Mouse (Mus musculus) megakaryocyte progenitor cell, adult 5-6 weeks (primary cell): ENCODE results near the gene Pdcd1. TPM values are rescaled to one million over a fixed set of nuclear protein-coding genes. Genes with fewer than 3 reads are reported as not detected.
A peak's percentile ranks its signal among the peaks of the same experiment; 100 is the strongest.
"Not testable (repeated sequence)": the region's sequence is repeated elsewhere in the genome, so short reads cannot be mapped to it uniquely, and the experiment has no call there.

Source experiments
- ATAC-seq: replicated peaks from 2 replicates; pipeline ENCODE4 v1.8.0; 2016; ENCODE audit warnings: mild to moderate bottlenecking, moderate TSS enrichment, inconsistent platforms; ENCODE audit not compliant: poor library complexity
- total RNA-seq, 2 experiments: library from RNA; stranded (forward) in 1 of 2; stranded (reverse) in 1 of 2; fragments of 157-497, 149-512 nt in 1 of 2; fragments of 200-1000 nt in 1 of 2; gene quantifications; 2 replicates each; pipeline versions ENCODE4 v1.2.3 to v1.2.4; 2015 to 2017

The Pdcd1 gene
- total RNA-seq (2015): not detected in 2 replicates
- total RNA-seq (2017): not detected in 2 replicates

DNA sequence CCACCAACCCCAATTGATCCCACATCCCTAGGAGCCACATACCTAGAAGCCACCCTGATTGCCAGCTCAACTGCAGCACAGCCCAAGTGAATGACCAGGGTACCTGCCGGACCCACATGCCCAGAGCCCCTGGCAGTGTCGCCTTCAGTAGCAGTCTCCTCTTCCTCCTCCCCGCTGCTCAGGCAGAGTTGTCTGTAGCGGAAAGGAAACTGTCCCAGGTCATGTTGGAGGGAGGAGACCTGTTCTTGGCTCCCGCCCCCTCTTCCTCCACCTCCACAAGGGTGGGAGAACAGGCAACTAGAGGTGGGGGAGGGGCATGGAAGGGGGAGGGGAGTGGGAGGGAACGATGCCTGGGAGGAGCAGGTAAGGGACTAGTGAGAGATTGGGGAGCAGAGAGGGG is at the start of gene Pdcd1:
Gene Pdcd1 (minus strand): TSS at position 181 of the 400 bp plus-strand sequence.
- no peak for ATAC-seq

DNA sequence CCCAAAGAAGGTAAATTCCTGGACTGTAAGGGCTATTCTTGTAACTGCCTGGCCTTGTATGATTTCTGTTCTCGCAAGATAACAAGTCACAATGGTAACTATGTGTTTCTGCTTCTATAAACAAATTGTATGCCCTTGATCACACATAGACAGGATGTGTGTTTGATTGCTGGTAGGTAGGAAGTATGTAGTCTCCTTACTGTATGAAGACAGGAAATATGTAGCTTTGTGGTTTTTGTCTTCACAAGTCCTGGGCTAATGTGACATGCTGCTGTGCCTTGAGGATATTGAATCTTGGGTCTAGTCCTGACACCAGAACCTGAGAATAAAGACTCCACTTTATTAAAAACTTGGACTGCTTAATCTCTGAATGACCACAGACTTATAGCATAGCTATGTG is 39.4 kb upstream of the Pdcd1 start:
- ATAC-seq: peak; percentile 39; the same call in 1 of the 2 replicates

DNA sequence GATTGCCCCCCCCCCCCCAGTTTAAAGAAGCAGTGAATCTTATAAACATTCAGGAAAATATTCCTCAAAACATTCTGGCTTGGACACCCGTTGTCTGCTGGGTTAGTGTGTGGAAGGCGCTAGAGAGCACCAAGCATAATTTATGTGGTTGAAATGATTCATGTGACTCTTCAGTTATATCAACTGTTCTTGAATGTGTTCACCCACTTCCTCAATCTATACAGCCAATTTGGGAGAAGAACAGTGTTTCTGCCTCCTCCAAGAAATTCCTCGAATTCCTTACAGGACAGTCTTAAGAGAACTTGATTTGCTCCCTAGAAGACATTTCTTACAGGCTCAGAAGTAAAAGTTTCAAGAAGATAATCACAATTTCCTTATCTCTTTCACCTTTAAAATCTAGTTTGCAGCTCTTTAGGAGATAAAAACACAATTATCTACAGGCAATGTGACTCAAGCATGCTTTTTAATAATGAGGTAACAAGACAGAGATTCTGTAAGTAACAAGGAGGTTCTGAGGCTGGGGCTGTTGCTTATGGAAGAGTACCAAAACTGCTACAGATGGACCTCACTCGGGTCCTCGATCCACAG is 34.1 kb upstream of the Pdcd1 start:
- no peak for ATAC-seq

DNA sequence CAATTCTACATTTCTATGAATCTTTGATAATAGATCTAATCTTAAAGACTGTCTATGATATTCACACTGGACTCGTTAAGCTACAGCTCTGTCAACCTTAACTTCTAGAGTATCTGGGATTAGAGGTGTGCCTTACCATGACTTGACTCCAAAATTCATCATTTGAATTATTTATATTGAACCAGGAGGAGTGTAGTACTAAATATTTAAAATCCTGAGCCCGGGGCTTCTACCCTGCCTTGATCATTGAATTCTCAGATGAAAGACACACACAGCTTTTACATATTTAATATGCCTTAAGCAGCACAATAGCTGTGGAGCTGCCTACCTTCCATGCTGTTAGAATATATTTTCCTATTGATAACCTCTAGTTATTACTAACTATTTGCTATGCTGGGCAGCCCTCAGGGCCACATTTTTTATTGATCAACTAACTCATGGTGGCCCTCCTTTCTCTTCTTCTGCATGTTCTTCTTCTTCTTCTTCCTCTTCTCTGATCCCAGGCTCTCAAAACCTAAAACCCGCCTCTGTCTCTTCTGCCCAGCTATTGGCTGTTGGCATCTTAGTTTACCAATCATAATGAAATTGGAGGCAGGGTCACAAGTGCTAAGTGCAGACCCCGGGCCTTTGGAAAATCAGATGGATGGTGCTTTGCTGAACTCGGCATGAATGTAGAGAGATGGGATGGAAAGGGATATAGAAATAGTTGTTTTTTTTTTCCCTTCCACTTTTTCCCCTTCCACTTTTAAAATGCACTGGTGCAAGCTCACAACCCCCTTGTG is 33.2 kb upstream of the Pdcd1 start:
- no peak for ATAC-seq

DNA sequence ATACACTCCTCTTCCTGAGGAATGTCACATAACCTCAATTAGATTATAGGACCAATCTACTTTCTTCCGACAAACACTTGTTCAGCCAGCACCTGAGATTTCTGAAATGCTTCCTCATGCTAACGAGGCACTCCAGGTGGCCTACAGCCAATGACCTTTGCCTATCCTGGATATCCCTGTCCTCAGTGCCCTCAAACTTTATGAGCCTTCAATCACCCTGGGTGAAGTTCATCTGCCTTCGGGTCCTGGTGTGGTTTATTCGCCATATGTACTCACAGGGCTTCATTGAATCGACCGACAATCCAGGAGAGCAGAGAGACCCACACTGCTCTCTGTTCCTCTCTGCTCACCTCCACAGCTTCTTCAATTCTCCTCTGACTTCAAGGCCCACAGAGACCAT is 29.4 kb upstream of the Pdcd1 start:
- no peak for ATAC-seq

DNA sequence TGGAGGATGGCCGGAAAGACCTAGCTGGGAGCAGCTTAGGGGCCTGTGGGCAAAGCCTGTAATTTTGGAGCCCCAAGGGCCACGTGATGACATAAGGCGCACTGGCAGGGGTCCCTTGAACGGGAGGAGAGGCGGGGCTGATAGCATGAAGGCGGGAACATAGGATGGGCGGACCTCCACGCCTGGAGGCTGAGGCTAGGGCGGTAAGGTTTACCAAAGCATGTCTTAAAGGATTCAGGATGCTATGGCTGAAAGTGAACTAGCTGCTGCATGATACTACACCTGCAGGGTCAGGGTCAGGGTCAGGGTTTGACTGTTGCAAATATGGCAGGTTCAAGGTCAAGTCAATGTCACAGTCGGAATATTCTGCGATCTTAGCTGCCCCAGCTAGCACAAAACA is 28.8 kb upstream of the Pdcd1 start:
- no peak for ATAC-seq

DNA sequence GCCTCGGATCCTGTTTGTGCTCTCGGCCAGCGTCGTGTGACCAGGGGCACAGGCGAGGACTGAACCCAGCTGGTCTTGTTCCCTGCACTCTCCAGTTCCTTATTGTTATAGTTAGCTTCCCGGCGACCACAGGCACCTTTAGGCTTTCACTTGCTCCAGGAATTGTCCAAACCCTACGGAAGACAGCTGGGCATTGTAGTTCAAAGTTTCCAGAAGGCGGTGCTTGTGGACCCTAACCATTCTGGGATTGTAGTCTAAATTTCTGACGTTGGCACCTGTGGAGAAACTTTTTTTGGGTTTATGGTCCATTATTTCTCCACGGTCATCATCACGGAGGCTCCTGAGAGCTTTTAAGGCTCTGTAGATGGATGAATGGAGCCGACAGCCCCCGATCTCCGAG is 28.4 kb upstream of the Pdcd1 start:
- ATAC-seq: no peak

DNA sequence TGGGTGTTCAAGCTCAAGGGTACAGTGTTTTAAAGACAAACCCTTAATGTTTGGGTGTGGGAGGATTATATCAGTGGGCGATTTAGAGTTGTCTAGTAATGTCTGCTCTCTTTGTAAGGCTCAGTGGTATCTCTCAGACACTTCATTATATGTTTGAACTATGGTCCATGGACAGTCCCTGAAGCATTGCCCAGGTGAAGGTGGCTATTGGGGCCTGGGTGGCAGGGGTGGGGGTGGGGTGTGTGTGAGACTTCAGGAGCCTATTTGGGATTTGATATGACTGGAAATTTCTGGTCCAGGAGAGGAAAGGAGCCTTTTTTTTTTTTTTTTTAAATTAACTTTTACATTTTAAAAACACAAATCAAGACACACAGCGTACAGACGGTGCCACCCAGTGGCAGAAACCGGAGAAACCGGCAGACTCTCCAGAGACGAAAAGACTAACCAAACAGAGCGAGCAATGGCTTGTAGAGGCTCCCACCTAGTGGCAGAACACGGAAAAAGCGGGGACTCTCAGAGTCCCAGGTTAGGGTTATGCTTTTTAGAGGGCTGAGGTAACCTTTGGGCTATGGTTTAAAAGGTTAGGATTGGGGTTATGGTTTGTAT is 26.6 kb upstream of the Pdcd1 start:
- peak; percentile 93 for ATAC-seq

DNA sequence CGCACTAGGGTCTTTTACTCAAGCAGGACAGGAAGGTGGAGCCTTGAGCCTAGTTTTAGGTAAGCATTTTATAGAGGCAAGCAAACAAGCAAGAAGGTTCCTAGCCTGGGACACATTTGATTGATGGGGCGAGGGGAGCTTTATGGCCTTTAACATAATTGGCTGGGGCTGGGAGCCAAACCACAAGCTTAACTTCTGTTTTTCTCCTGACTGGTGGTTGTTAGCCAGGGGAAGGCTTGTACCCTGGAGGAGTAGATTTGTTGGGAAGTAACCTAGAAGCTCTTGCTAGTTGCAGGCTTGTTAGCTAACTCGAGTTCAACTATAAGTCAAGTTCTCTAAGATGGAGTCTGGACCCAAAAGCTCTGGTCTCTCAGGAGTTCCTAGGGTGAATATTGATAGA is 26.0 kb upstream of the Pdcd1 start:
- ATAC-seq: peak; percentile 62

DNA sequence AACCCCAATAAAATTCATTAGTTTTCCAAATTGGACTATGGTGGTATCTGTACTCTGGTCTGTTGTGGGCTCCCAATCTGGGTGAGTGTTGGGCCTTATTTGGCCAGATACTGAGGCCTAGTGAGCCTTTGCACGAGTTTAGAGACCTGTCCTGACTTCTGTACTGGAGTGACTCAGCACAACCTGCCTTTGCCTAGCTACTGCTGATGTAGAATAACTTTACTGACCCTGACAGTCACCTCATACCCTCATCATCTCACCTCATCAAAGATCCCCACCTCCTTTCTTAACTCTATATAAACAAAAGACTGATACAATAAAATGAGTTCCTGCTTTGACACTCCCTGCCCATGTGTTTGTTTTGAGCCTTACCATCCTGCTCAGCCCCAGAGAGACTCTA is 24.3 kb upstream of the Pdcd1 start:
- no peak for ATAC-seq

DNA sequence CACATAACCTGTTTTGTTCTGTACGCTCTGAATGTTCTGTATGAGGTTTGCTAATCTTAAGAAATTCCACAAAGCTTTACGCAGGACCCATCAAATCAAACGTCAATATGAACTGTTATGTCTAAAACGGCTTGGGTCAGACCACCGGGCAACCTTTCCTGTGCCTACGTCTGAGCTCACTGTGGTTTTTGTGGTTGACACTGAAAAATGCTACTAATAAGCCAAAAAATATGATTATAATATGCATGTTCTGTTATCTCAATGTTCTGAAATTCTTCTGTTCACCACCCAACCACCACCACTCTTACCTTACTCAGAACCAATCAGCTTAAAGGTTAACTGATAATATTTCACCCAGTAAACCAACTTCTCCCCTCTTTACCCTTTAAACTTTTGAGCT is 22.4 kb upstream of the Pdcd1 start:
- ATAC-seq: peak; percentile 15

DNA sequence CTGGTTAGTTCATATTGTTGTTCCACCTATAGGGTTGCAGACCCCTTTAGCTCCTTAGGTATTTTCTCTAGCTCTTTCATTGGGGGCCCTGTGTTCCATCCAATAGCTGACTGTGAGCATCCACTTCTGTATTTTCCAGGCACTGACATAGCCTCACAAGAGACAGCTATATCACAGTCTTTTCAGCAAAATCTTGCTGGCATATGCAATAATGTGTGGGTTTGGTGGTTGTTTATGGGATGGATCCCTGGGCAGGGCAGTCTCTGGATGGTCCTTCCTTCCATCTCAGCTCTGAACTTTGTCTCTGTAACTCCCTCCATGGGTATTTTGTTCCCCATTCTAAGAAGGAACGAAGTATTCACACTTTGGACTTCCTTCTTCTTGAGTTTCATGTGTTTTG is 5.9 kb upstream of the Pdcd1 start:
- not testable (repeated sequence) for ATAC-seq

DNA sequence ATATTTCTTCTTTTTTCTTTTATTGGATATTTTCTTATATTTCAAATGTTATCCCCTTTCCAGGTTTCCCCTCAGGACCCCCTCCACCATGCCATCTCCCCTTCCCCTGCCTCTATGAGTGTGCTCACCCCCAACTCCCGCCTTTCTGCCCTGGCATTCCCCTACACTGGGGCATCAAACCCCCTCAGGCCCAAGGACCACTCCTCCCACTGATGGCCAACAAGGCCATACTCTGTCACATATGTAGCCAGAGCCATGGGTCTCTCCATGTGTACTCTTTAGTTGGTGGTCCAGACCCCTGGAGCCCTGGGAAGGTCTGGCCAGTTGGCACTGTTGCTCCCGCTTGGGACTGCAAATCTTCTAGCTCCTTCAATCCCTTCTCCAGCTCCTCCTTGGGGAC is 5.0 kb upstream of the Pdcd1 start:
- ATAC-seq: no peak

DNA sequence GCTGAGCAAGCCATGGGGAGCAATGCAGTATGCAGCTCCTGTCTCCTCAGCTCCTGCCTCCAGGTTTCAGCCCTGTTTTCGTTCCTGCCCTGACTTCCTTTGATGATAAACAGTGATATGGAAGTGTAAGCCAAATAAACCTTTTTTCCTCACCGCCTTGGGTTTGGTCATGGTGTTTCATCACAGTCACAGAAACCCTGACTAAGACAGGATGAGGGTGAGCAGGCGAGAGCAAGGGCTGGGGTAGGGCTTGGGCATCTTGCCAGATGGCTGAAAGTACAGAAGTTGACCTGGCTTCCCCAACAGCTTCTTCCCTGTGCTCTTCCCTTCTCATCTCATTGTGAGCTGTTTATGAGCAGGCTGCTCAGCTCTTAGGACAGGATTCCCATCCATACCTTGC is 3.6 kb upstream of the Pdcd1 start:
- peak; percentile 61 for ATAC-seq

DNA sequence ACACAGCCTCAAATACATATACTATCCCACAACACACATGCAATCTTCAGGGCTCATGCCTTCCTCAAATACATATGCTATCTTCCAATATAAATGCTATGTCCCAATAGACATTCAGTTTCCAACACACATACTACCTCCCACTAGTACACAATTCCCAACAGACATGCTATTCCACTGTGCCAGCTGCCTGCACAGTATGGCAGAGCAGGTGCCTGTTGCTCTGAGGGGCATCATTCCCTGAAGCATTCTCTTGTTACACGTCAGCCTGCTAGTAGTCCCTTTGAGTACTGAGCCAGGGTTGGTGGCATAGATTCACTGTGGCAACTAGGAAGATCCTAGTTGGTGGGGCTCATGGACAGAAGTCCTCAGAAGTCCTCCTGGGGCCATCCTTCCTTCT is 2.1 kb upstream of the Pdcd1 start:
- ATAC-seq: no peak

DNA sequence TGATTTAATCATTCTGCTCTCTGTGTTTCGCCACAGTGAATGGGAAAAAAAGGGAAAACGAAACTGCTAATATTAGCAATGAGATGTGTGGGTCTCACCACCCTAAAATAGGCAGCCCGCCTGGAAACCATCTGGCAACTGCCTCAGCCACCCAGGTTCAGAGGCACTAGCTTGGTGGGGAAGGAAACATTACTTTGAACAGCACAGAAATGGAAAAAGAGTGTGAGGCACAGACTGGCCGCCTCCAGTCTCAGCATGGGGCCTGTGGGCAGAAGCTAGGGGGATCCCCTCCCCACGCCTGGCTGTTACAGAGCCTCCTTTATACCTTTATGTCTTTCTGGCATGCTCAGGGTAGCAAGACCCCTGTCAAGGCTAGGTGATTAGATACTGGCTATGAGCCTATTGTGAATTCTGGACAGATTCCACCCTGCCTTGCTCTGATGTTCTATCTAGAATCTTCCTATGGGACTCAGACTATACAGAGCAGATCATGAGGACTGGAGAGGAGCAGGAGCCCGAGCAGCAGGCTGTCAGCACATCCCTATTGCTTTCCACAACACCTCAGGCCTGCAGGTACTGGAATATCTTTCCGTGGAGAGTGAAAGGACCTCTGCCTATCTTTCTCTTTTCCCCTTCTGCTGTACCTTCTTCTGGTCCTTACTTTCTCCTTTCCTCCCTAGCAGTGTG is 1.3 kb upstream of the Pdcd1 start:
- ATAC-seq: peak; percentile 65

DNA sequence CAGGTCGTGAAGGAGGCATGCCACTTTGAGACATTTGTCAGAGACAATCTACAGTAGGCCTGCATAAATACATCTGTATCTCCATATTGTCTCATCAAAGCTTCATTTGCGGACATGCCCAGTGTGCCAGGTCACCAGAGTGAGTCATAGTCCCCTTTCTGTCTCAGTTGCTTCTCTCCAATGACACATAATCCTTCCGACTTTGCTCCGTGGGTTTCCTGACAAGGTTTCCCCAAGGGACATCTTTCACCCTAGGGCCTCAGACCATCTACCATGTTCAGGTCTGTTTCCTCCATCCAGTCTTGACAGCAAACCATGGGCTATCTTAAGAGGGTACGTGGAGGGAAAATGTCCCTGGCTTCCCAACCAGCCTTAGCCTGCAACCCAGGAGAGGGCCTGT is 1.2 kb downstream of the Pdcd1 start:
- no peak for ATAC-seq

DNA sequence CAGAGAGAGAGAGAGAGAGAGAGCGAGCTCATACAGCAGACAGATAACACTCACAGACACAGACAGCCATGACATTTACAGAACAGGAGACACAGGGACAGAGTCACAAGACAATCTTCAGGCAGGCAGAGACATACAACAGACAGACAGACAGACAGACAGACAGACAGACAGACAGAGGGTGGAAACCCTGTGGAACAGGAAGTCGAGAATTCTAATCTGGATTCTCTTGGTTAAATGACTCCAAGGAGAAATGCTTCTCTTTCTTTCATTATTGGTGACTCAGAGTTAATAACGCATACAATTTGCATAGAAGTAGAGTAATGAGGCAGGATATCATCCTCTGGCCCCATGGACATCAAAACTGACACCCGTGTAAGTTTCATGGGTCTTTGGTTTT is 5.8 kb downstream of the Pdcd1 start:
- no peak for ATAC-seq

DNA sequence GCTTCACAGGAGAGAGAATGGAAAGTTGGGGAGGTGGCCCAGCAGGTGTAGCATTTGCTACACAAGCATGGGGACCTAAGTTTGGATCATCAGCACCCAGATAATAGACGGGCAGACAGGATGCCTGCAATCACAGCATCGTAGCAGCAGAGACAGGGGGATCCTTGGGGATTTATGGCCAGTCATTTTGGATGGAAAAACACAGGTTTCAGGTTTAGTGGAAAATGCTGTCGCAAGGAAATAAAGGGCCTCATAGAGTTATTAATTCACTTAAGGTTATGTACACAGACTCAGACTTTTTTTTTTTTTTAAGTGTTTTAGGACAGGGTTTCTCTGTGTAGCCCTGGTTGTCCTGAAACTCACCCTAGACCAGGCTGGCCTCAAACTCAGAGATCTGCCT is 6.8 kb downstream of the Pdcd1 start:
- no peak for ATAC-seq

DNA sequence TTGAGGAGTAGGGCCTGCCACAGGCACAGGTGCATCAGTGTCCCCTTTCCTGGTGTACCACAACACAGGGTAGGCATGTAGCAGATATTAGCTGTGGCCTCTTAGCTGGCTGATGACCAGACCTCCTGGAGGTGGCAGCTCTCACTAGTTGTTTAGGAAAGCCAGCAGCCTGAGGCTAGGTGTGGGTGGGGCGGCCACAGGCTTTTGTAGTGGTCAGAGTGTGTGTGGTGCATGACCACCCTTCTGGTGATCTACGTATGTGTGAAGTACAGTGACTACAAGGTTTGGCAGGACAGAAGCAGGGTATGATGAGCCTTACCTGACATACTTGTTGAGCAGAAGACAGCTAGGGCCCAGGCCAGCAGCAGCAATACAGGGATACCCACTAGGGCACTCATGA is 12.0 kb downstream of the Pdcd1 start:
- no peak for ATAC-seq

DNA sequence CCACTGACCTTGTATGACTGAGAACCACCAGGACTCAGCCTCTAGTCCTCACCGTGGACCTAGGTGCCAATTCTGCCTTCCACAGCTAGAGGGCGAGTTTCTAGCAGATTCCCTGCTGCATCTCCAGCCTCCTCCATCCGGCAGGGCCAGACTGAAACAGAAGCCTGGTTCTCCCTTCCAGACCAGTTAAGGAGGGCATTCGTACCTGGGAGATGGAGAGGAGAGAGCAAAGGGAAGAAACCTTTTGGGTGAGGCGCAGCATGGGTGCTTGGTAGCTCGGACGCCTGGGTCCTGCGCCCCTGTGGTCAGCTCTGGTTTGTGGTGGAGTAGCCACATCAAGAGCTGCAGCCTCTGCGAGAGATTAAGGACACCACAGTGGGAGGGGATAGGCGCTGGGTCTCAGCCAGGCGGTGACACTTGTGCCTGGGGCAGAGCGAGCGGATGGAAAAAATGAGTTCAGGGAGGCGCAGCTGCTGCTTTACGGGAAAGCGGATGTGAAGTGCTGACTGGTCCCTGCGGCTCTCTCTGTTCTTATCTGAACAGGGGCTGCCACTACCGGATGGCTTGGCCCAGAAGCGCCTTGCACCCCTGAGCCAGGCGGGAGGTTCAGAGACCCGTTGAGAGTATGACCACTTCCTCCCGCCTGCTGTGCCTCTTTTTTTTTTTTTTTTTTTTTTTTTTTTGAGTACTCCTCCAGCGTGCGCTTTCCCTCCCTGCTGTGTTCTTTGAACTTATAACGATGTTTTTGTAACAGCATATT is 17.2 kb downstream of the Pdcd1 start:
- peak; percentile 83 for ATAC-seq
